Mouse (Mus musculus): ENCODE data around the gene Pnpo.

- TF ChIP-seq ZC3H11A (IDR thresholded peaks at IDR 0.05; ENCODE audit: borderline replicate concordance, low read depth, low read length) (no peak), HCFC1 (IDR thresholded peaks at IDR 0.05; ENCODE audit: borderline replicate concordance, insufficient read depth, low read length) (no peak)
Observed at GRCm38 (mm10) chr11:96975511-96976378, 32.0 kb upstream of the Pnpo start.

All from ES-E14 (cell line).